Mouse (Mus musculus) right cerebral cortex, postnatal 36 days (tissue): ENCODE data around the gene Il18.

Experiments
- DNase-seq, 2 experiments: peaks; one replicate each; pipeline ENCODE4 v3.0.0; 2022; ENCODE audit warnings: low spot score in 2 of 2, mixed read lengths in 1 of 2

Gene Il18

GRCm38 (mm10) chr9:50553547-50553946 is 1.1 kb upstream of the Il18 start:
- no peak for DNase-seq

- no peak for DNase-seq
Measured at GRCm38 (mm10) chr9:50555094-50555446, 443 bp downstream of the Il18 start, which contains the start of gene Bco2. Bco2 (minus strand) TSS chr9:50555181.

GRCm38 (mm10) chr9:50561145-50561917 is 6.7 kb downstream of the Il18 start, which contains the start of gene Tex12:
Tex12 (minus strand) TSS chr9:50561325.
- no peak for DNase-seq

DNA sequence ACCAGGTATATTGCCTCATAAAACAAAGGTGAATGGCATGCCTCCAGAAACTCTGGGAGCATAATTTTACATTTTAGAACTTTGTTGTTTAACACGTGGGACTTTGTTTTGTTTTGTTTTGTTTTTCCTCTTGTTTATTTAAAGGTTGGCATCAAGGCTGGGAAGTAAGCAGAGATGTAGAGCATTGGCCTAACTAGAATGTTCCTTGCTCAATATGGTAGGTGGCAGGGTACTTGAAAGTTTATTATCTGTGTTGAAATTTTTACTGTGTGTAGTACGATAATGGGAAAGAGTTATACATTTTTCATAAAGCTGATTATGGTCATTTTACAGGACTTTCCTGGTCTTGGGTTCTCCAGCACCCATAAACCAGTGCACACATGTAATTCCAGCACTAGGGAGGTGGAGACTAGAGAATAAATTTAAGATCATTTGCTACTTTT is 7.3 kb downstream of the Il18 start:
- DNase-seq = no peak

DNA sequence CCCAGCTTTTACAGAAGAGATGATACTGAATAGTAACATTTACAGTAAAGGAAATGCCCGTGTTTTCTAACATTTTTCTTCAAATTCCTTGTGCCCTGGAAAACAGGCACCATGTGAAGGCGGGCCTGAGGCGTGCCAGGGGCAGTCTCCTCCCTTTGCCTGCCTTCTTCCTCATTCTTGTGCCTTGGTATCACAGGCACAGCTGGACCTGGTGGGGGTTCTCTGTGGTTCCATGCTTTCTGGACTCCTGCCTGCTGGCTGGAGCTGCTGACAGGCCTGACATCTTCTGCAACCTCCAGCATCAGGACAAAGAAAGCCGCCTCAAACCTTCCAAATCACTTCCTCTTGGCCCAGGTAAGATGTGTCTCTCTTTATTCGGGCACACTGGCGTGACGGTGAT is 10.5 kb downstream of the Il18 start:
- no peak for DNase-seq

GRCm38 (mm10) chr9:50565940-50566339 is 11.3 kb downstream of the Il18 start:
- DNase-seq = no peak

DNA sequence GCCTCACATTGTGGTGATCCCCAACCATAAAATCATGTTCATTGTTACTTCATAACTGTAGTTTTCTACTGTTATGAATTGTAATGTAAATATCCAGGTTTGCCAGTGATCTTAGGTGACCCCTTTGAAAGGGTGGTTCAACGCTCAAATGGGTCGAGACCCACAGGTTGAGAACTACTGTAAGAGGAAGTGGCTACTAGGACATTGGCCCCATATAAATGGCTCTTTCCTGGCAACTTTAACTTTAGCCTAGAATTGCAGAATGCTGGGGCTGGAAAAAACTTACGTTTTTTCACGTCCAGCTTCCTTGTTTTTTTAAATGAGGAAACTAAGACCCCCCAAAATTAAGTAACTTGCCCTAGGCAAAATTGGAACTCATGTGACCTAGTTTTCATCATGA is 12.7 kb downstream of the Il18 start:
- DNase-seq = no peak

- no peak for DNase-seq
Measured at GRCm38 (mm10) chr9:50567881-50568280, 13.3 kb downstream of the Il18 start.

DNA sequence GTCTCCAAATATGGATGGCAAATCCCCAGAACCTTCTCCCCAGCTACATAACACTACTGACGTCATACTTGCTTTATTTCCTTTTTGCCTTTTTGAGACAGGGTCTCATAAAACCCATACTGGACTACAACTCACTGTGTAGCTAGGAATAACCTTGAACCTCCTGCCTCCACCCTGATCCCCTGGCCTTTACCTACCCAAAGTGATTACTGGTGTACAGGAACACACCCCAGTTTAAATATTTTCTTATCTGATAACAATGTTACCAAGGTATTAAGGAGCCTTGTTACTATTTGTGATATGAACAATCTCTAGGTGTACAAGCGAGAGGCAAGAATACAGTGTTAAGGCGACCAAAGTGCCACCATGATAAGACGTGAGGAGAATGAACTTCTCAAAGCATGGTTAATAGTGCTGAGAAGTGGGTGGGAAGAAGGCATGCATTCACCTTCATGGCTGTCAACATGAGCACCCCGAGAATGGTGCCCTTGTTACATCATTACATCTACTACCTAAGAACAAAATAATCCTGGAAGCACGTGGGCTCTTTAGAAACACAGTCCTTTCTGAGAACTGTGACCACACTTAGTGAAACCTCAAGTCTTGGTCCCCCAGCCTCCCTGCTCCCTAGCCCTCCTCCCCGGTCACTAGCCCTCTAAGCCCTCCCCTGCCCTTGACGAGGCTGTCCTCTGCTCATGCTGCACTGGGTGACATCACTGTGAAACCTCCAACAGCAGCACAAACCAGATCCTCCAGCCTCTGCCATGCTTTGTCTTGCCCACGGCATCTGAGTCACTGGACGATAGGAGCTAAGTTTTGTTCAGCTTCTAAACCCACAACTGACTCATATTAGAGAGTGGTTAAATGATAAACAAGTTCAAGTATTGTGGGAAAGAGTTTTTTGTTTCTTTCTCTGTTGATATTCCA is 15.2 kb downstream of the Il18 start:
- no peak for DNase-seq

DNA sequence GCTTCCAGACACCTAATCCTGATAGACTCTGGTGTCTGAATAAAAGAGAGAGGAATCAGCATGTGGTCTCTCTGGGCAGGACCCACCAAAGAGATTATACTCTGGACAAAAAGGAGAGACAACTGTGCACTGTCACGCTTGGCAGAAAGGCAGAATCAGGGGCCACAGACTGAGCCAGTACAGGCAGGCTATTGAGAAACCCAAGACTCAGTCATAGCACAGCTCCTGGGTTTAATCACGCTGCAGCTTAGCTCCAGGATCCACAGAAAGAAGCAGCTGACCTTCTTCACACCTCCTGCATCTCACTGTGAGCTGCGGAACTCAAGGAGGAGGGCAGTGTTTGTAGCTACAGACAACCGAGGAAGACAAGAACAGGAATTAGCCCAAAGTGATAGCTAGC is 25.7 kb downstream of the Il18 start:
- no peak for DNase-seq

GRCm38 (mm10) chr9:50585145-50585818 is 30.7 kb downstream of the Il18 start:
- DNase-seq = no peak

DNA sequence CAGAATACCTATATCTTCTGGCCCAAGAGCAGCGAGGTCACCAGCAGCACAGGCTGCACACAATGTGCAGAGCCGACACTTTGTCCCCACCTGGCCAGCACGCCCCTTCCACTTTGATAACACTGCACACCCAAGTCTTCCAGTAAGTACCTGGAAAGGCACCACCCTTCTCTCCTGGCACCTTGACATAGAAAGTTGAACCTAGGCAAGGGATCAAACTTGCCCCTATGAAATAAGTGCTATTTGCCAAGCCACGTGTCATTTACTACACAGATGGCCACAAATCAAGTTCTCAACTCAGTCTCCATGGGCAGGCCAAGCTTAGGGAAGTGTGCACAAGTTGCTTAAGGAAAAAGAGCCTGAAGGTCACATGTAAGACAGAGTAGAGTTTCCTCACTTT is 32.3 kb downstream of the Il18 start:
- no peak for DNase-seq

DNA sequence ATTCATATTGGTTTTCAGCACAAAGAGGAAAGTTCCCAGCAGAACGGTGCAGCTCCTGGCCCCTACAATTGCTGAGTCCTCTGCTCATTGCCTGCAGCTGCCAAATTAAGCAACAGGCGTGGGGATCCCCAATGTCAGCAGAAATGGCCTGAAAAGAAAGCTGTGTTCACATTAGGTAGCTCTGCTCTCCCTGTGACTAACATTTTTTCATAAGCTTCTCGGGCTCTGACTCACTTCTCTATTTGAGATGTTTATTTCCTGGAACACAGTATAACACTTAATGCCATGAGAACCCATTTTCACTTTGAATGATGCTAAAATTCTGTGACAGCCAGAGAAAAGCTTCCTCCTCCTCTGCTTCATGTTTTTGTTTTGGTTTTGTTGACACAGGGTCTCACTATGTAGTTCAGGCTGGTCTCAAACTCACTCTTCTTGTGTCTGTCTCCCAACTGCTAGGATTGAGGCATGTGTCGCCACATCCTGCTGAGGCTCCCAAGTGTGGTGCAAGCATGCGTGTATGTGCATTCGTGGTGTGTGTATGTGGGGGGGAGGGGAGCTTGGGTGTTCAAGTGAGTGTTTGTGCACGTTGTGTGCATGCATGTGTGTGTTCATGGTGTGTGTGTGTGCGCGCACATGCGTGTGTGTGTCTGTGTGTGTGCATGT is 36.4 kb downstream of the Il18 start:
- no peak for DNase-seq

- no peak for DNase-seq
Measured at GRCm38 (mm10) chr9:50592955-50593354, 38.3 kb downstream of the Il18 start.

- DNase-seq = no peak
Measured at GRCm38 (mm10) chr9:50593544-50593943, 38.9 kb downstream of the Il18 start.

DNA sequence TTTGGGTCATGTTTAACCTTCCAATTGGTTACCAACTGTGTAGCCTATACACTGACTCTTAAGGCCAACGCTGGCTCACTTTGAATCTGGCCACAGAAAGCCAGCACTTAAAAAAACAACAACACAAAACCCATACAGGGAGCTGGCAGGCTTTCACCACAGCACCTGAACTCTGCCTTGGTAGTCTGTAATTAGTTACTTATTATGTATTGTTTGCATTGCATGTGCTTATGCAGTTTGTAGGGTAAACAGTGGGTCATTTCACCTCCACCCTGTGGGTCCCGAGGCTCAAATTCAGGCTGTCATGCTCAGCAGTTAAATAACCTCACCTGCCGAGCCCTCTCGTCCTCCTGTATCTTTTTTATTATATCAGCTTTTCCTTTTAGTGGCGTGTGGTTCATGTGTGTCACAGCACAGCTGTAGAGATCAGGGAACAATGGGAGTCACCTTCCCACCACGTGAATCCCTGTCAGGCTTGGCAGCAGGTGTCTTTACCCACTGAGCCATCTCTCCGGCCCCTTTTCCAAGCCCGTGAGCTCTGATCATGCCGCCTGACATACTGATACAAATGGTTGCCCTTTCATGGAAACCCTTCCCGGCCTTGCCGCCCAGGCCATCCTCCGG is 40.3 kb downstream of the Il18 start:
- no peak for DNase-seq

DNA sequence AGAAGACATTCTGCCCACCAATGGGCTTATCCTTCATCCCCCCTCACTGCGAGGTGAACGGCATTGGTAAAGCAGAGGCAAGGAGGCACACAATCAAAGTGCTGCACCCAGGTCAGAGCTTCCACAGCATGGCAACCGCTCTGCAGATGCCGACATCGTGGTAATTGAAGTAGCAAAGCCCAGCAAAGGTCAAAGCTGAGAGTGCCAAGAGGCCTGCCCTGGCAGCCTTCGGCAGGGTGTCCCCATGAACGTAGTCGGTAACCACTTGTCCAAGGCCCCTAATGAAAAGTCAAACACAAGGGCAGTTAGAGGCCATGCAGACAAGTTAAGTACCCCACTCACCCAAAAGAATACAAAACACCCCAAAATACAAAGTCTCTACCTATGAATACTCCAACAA is 42.3 kb downstream of the Il18 start:
- DNase-seq = no peak

- DNase-seq = no peak
Measured at GRCm38 (mm10) chr9:50601536-50601935, 46.9 kb downstream of the Il18 start.

GRCm38 (mm10) chr9:50602055-50602845 is 47.6 kb downstream of the Il18 start:
- no peak for DNase-seq
